ENCODE assay signal across 10 mouse cellular contexts in the genomic region with DNA sequence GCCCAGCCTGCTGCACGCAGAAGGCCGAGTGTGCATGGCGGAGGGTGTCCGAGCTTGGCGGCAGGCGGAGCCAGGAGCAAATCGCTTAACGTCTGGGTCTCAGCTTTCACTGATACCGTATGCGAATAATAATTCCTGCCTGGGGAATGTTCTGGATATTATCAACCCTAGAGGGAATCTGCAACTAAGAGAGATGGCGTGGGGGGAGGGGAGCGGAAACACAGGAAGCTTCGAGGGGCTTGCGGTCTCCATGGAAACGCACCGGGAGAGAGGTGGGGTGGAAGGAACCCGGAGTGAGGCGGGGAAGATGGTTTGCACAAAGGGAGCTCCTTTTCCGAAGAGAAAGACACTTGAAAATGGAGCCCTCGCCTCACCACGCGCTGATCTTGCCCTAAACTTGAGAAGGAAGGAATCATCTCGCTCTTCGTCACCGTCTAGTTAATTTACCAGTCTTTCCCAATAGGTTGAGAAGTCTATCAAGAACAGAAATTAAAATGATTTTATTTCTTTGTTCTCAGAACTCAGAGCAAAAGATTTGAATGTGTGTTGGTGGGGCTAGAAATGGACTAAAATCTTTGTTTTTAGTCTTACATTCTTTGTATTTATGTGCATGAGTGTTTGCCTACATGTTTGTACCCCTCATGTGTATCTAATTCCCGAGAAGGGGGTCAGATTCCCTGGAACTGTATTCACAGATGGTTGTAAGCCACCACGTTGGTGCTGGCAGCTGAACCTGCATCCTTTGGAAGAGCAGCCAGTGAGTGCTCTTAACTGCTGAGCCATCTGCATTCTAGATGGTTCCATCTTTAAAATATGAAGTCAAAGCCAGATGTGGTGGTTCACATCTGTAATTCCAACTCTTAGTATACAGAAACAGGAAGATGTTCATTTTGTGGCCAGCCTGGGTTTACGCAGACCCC. TPM values are rescaled to one million over a fixed set of nuclear protein-coding genes. Genes with fewer than 3 reads are reported as not detected.
A peak's percentile ranks its signal among the peaks of the same experiment; 100 is the strongest.
DNase-seq lines count a peak whose midpoint lies in the region; ATAC-seq and TF ChIP-seq lines count a peak whose summit lies in the region.
"Had no signal": no experiment of that assay in that cellular context is flagged by ENCODE, and none has a peak within 500 bp of the region (broad histone marks: within the 10 kb centered on the region; RNA-seq: fewer than 3 reads in every experiment).

No protein-coding gene starts in this region.

- 4% methylated on average over 28 of the region's 28 CpGs for WGBS in embryonic facial prominence, embryonic 10.5 days
- 7% methylated on average over 28 of the region's 28 CpGs for WGBS in heart, embryonic 13.5 days
- WGBS in lung, postnatal 0 days: 9% methylated on average over 28 of the region's 28 CpGs

- TF ChIP-seq EP300 in lung, postnatal 0 days (IDR thresholded peaks at IDR 0.05): no peak

- DNase-seq in gastrocnemius, postnatal 14 days: peak; percentile 33
- no peak for DNase-seq in gastrocnemius, postnatal 25 days
- DNase-seq in embryonic facial prominence, embryonic 10.5 days (ENCODE audit: low spot score): peak; percentile 98
- DNase-seq in layer of hippocampus, adult 9-11 months: peak; percentile 28
- peak; percentile 75 for DNase-seq in lung, postnatal 0 days (ENCODE audit: low spot score)
- peak; percentile 52 for DNase-seq in right cerebral cortex, adult 18-20 months
- no peak for DNase-seq in spleen, adult 18-20 months

- intact Hi-C loops in gastrocnemius, postnatal 14 days (cut with DNase I; ENCODE audit: low total_unique reads): no loop called here

- no peaks in the 10 kb centered on the region for H3K27me3 ChIP-seq in embryonic facial prominence, embryonic 10.5 days (replicated peaks; ENCODE audit: low read depth, poor library complexity, severe bottlenecking)
- no peaks in the 10 kb centered on the region for H3K27me3 ChIP-seq in heart, embryonic 13.5 days (replicated peaks)
- H3K27me3 ChIP-seq in lung, postnatal 0 days (replicated peaks; ENCODE audit: insufficient read depth, low read length): no peaks in the 10 kb centered on the region

- H3K9ac ChIP-seq in heart, embryonic 13.5 days: peak overlapping the region; percentile 58; the same call in 1 of the 2 replicates
- H3K9ac ChIP-seq in lung, postnatal 0 days (replicated peaks; ENCODE audit: low read depth): no peak overlapping the region

- no peaks in the 10 kb centered on the region for H3K9me3 ChIP-seq in embryonic facial prominence, embryonic 10.5 days
- no peaks in the 10 kb centered on the region for H3K9me3 ChIP-seq in heart, embryonic 13.5 days
- H3K9me3 ChIP-seq in lung, postnatal 0 days (ENCODE audit: low read length): no peaks in the 10 kb centered on the region
- H3K9me3 ChIP-seq: G1E had no signal

- H3K4me2 ChIP-seq in heart, embryonic 13.5 days: peak overlapping the region; percentile 62
- H3K4me2 ChIP-seq in lung, postnatal 0 days (replicated peaks; ENCODE audit: low read depth, low read length): peak overlapping the region; percentile 49

- H3K4me3 ChIP-seq in embryonic facial prominence, embryonic 10.5 days: peak overlapping the region; percentile 39
- peak overlapping the region; percentile 35 for H3K4me3 ChIP-seq in heart, embryonic 13.5 days
- H3K4me3 ChIP-seq in lung, postnatal 0 days (ENCODE audit: low read depth, low read length): peak overlapping the region; percentile 10; the same call in 1 of the 2 replicates

- no peaks in the 10 kb centered on the region for H3K36me3 ChIP-seq in embryonic facial prominence, embryonic 10.5 days (replicated peaks)
- H3K36me3 ChIP-seq in heart, embryonic 13.5 days: no peaks in the 10 kb centered on the region
- H3K36me3 ChIP-seq in lung, postnatal 0 days (ENCODE audit: insufficient read depth, low read length): no peaks in the 10 kb centered on the region
- H3K36me3 ChIP-seq: G1E had no signal

- H3K27ac ChIP-seq in embryonic facial prominence, embryonic 10.5 days (replicated peaks): peak overlapping the region; percentile 94
- H3K27ac ChIP-seq in heart, embryonic 13.5 days (replicated peaks): peak overlapping the region; percentile 93
- H3K27ac ChIP-seq in lung, postnatal 0 days (ENCODE audit: low read length): no peak overlapping the region

- peak; percentile 15; the same call in 1 of the 2 replicates for TF ChIP-seq CTCF in lung, postnatal 0 days (IDR thresholded peaks at IDR 0.05)

- H3K4me1 ChIP-seq in embryonic facial prominence, embryonic 10.5 days: peaks cover 90% of the 10 kb centered on the region
- H3K4me1 ChIP-seq in heart, embryonic 13.5 days: peaks cover 78% of the 10 kb centered on the region
- peaks cover 8% of the 10 kb centered on the region; the same call in 1 of the 2 replicates for H3K4me1 ChIP-seq in lung, postnatal 0 days (ENCODE audit: insufficient read depth, low read depth, low read length)

- ATAC-seq in heart, embryonic 13.5 days (ENCODE audit: extremely low read depth, insufficient number of reproducible peaks, low FRiP score, low TSS enrichment): peak; percentile 68
- peak; percentile 15; the same call in 1 of the 2 replicates for ATAC-seq in lung, postnatal 0 days

RNA-seq across cellular contexts. Expression of gene Shisal2a, which starts 22.8 kb away (rescaled TPM):
- not detected for total RNA-seq in gastrocnemius, postnatal 14 days (2021)
- not detected for total RNA-seq in gastrocnemius, postnatal 25 days (2021)
- polyA plus RNA-seq in embryonic facial prominence, embryonic 10.5 days (2016; fragmentation: Nextera tagmentation; extraction: Ambion mirVana): 4.0 and 5.6 TPM in 2 replicates
- polyA plus RNA-seq in heart, embryonic 13.5 days (2015; fragmentation: Nextera tagmentation; extraction: Ambion mirVana): 1.1 and 1.8 TPM in 2 replicates
- 0.83 and 1.1 TPM in 2 replicates for polyA plus RNA-seq in lung, postnatal 0 days (2015; fragmentation: Nextera tagmentation; extraction: Ambion mirVana)
- total RNA-seq: G1E; left cerebral cortex, adult 8-10 months had no signal
- polyA plus RNA-seq: G1E had no signal

RNA-seq across cellular contexts. Expression of gene Coa7, which starts 32.5 kb away (rescaled TPM):
- total RNA-seq in gastrocnemius, postnatal 14 days (2021): 10 to 100 TPM; 29.0 to 31.3 TPM
- total RNA-seq in gastrocnemius, postnatal 25 days (2021): 10 to 100 TPM; 33.6 to 35.4 TPM
- polyA plus RNA-seq in embryonic facial prominence, embryonic 10.5 days (2016; fragmentation: Nextera tagmentation; extraction: Ambion mirVana): 70.4 and 78.9 TPM in 2 replicates
- polyA plus RNA-seq in heart, embryonic 13.5 days (2015; fragmentation: Nextera tagmentation; extraction: Ambion mirVana): 37.1 and 41.6 TPM in 2 replicates
- polyA plus RNA-seq in lung, postnatal 0 days (2015; fragmentation: Nextera tagmentation; extraction: Ambion mirVana): 25.3 and 31.9 TPM in 2 replicates

RNA-seq across cellular contexts. Expression of gene Gpx7, which starts 46.4 kb away (rescaled TPM):
- 10 to 100 TPM; 12.8 to 17.8 TPM for total RNA-seq in gastrocnemius, postnatal 14 days (2021)
- total RNA-seq in gastrocnemius, postnatal 25 days (2021): 1 to 10 TPM; 7.0 to 7.9 TPM
- polyA plus RNA-seq in embryonic facial prominence, embryonic 10.5 days (2016; fragmentation: Nextera tagmentation; extraction: Ambion mirVana): 39.7 and 40.1 TPM in 2 replicates
- 61.6 and 61.9 TPM in 2 replicates for polyA plus RNA-seq in heart, embryonic 13.5 days (2015; fragmentation: Nextera tagmentation; extraction: Ambion mirVana)
- polyA plus RNA-seq in lung, postnatal 0 days (2015; fragmentation: Nextera tagmentation; extraction: Ambion mirVana): 68.5 and 70.3 TPM in 2 replicates
- polyA plus RNA-seq: G1E had no signal

RNA-seq across cellular contexts. Expression of gene Zyg11b, which starts 59.5 kb away (rescaled TPM):
- 10 to 100 TPM; 37.7 to 38.7 TPM for total RNA-seq in gastrocnemius, postnatal 14 days (2021)
- 10 to 100 TPM; 44.6 to 51.1 TPM for total RNA-seq in gastrocnemius, postnatal 25 days (2021)
- polyA plus RNA-seq in embryonic facial prominence, embryonic 10.5 days (2016; fragmentation: Nextera tagmentation; extraction: Ambion mirVana): 14.7 and 15.4 TPM in 2 replicates
- polyA plus RNA-seq in heart, embryonic 13.5 days (2015; fragmentation: Nextera tagmentation; extraction: Ambion mirVana): 6.3 and 6.6 TPM in 2 replicates
- polyA plus RNA-seq in lung, postnatal 0 days (2015; fragmentation: Nextera tagmentation; extraction: Ambion mirVana): 4.7 and 5.2 TPM in 2 replicates

Comparison
In these comparisons a context has a peak if more than half of its experiments do, and no peak if none do; other contexts are left out.
1. DNase-seq: peak in gastrocnemius, postnatal 14 days (single experiment), embryonic facial prominence, embryonic 10.5 days (single experiment), layer of hippocampus, adult 9-11 months (single experiment), lung, postnatal 0 days (single experiment) and right cerebral cortex, adult 18-20 months (single experiment); none in gastrocnemius, postnatal 25 days (single experiment) and spleen, adult 18-20 months (0 of 2).
2. Peak in every context shown above with its lines, with median percentiles within 50 percentile points of each other: H3K4me3 ChIP-seq.